Mouse (Mus musculus) MEL (cell line): ENCODE measurements around the gene Zcchc14. TPM values are rescaled to one million over a fixed set of nuclear protein-coding genes. Genes with fewer than 3 reads are reported as not detected.

Source experiments
- DNase-seq: peaks from one replicate; pipeline ENCODE4 v3.0.0; 2011; ENCODE audit warnings: low read depth, low spot score
- H3K27ac ChIP-seq: 2 replicates; pipeline ENCODE4 v1.5.1; 2012; ENCODE audit warnings: low read depth, mild to moderate bottlenecking, control low read depth, low read length, moderate library complexity; ENCODE audit not compliant: control insufficient read depth
- H3K27me3 ChIP-seq, 2 experiments: fragments of 150-350 bp in 1 of 2; sonication (generic) in 1 of 2; 2 replicates each; pipeline ENCODE4 v1.6.1; 2012; ENCODE audit warnings: low read length in 2 of 2, mild to moderate bottlenecking in 2 of 2, improper control_type of control experiment in 1 of 2, moderate library complexity in 1 of 2; ENCODE audit not compliant: insufficient read depth in 2 of 2, control insufficient read depth in 1 of 2
- H3K36me3 ChIP-seq, 2 experiments: 2 replicates each; pipeline ENCODE4 v1.6.1; 2012 to 2014; ENCODE audit warnings: low read length in 2 of 2, improper control_type of control experiment in 1 of 2, inconsistent platforms in 1 of 2, mild to moderate bottlenecking in 1 of 2; ENCODE audit not compliant: insufficient read depth in 2 of 2, control insufficient read depth in 1 of 2
- H3K4me1 ChIP-seq, 2 experiments: fragments of 150-350 bp in 1 of 2; sonication (generic) in 1 of 2; 2 replicates each; pipeline ENCODE4 v1.6.1; 2012; ENCODE audit warnings: low read length in 2 of 2, improper control_type of control experiment in 1 of 2, mild to moderate bottlenecking in 1 of 2; ENCODE audit not compliant: insufficient read depth in 2 of 2, control insufficient read depth in 1 of 2
- H3K4me3 ChIP-seq, 2 experiments: fragments of 150-350 bp in 1 of 2; sonication (generic) in 1 of 2; 2 replicates each; pipeline ENCODE4 v1.5.1; 2012; ENCODE audit warnings: low read depth in 2 of 2, low read length in 2 of 2, mild to moderate bottlenecking in 2 of 2, moderate library complexity in 2 of 2, control low read depth in 1 of 2, improper control_type of control experiment in 1 of 2; ENCODE audit not compliant: control insufficient read depth in 1 of 2, insufficient read depth in 1 of 2
- H3K79me2 ChIP-seq: 2 replicates; pipeline ENCODE4 v1.6.1; 2012; ENCODE audit warnings: mild to moderate bottlenecking, low read length, moderate library complexity; ENCODE audit not compliant: control insufficient read depth, poor library complexity, insufficient read depth
- H3K9ac ChIP-seq: 2 replicates; pipeline ENCODE4 v1.6.1; 2012; ENCODE audit warnings: low read depth, mild to moderate bottlenecking, control low read depth, low read length, moderate library complexity; ENCODE audit not compliant: control insufficient read depth, poor library complexity, severe bottlenecking
- H3K9me3 ChIP-seq: fragments of 150-350 bp; sonication (generic); replicated peaks from 2 replicates; pipeline ENCODE4 v1.6.1; 2012; ENCODE audit warnings: mild to moderate bottlenecking, low read length, improper control_type of control experiment, moderate library complexity; ENCODE audit not compliant: insufficient read depth
- CHD2 ChIP-seq: IDR thresholded peaks from 2 replicates; pipeline ENCODE4 v1.6.1; 2011; ENCODE audit warnings: low read length, improper control_type of control experiment
- E2F4 ChIP-seq: IDR thresholded peaks from 2 replicates; pipeline ENCODE4 v1.6.1; 2011; ENCODE audit warnings: low read depth, low read length, improper control_type of control experiment, borderline replicate concordance
- ELF1 ChIP-seq: IDR thresholded peaks from 2 replicates; pipeline ENCODE4 v1.6.1; 2014; ENCODE audit warnings: low read depth, mild to moderate bottlenecking, inconsistent platforms, low read length, improper control_type of control experiment, moderate library complexity
- GABPA ChIP-seq: IDR thresholded peaks from 2 replicates; pipeline ENCODE4 v1.6.1; 2012; ENCODE audit warnings: low read depth, mild to moderate bottlenecking, inconsistent platforms, low read length, improper control_type of control experiment, moderate library complexity
- GATA1 ChIP-seq: IDR thresholded peaks from 2 replicates; pipeline ENCODE4 v1.6.1; 2011; ENCODE audit warnings: low read depth, low read length, improper control_type of control experiment
- HCFC1 ChIP-seq: IDR thresholded peaks from 2 replicates; pipeline ENCODE4 v1.6.1; 2012; ENCODE audit warnings: low read depth, mild to moderate bottlenecking, inconsistent platforms, low read length, improper control_type of control experiment, moderate library complexity
- JUND ChIP-seq: IDR thresholded peaks from 2 replicates; pipeline ENCODE4 v1.6.1; 2011; ENCODE audit warnings: low read depth, mild to moderate bottlenecking, improper control_type of control experiment, low read length
- MAFK ChIP-seq: IDR thresholded peaks from 2 replicates; pipeline ENCODE4 v1.6.1; 2011; ENCODE audit warnings: low read depth, mild to moderate bottlenecking, low read length, improper control_type of control experiment, borderline replicate concordance
- MAZ ChIP-seq: IDR thresholded peaks from 2 replicates; pipeline ENCODE4 v1.6.1; 2012; ENCODE audit warnings: low read depth, mild to moderate bottlenecking, inconsistent platforms, low read length, improper control_type of control experiment
- MXI1 ChIP-seq: IDR thresholded peaks from 2 replicates; pipeline ENCODE4 v1.6.1; 2011; ENCODE audit warnings: mild to moderate bottlenecking, low read depth, low read length, improper control_type of control experiment
- MYC ChIP-seq: IDR thresholded peaks from 2 replicates; pipeline ENCODE4 v1.6.1; 2011; ENCODE audit warnings: low read depth, mild to moderate bottlenecking, low read length, improper control_type of control experiment, moderate library complexity
- NRF1 ChIP-seq: IDR thresholded peaks from 2 replicates; pipeline ENCODE4 v1.6.1; 2014; ENCODE audit warnings: low read depth, mild to moderate bottlenecking, inconsistent platforms, low read length, improper control_type of control experiment, moderate library complexity; ENCODE audit not compliant: poor library complexity, insufficient read depth, severe bottlenecking
- RAD21 ChIP-seq: IDR thresholded peaks from 2 replicates; pipeline ENCODE4 v1.6.1; 2011; ENCODE audit warnings: mild to moderate bottlenecking, low read depth, low read length, improper control_type of control experiment
- SIN3A ChIP-seq: IDR thresholded peaks from 2 replicates; pipeline ENCODE4 v1.6.1; 2012; ENCODE audit warnings: low read length, improper control_type of control experiment, inconsistent platforms
- TCF12 ChIP-seq: IDR thresholded peaks from 2 replicates; pipeline ENCODE4 v1.6.1; 2014; ENCODE audit warnings: low read depth, mild to moderate bottlenecking, inconsistent platforms, low read length, improper control_type of control experiment, moderate library complexity
- USF1 ChIP-seq: IDR thresholded peaks from 2 replicates; pipeline ENCODE4 v1.6.1; 2014; ENCODE audit warnings: low read depth, mild to moderate bottlenecking, inconsistent platforms, low read length, improper control_type of control experiment, moderate library complexity
- ZC3H11A ChIP-seq: IDR thresholded peaks from 2 replicates; pipeline ENCODE4 v1.6.1; 2012; ENCODE audit warnings: low read depth, mild to moderate bottlenecking, inconsistent platforms, low read length, improper control_type of control experiment
- ZNF384 ChIP-seq: IDR thresholded peaks from 2 replicates; pipeline ENCODE4 v1.6.1; 2012; ENCODE audit warnings: low read depth, mild to moderate bottlenecking, inconsistent platforms, low read length, improper control_type of control experiment
- polyA plus RNA-seq, 2 experiments: library from polyadenylated mRNA; stranded (reverse) in 1 of 2; unstranded in 1 of 2; fragments of >175 nt in 1 of 2; fragments of >200 nt in 1 of 2; gene quantifications; 2 replicates each; pipeline versions ENCODE4 v1.2.1 to v1.2.4; 2012; ENCODE audit warnings: low replicate concordance in 2 of 2, low read depth in 1 of 2; ENCODE audit not compliant: insufficient read length in 2 of 2, insufficient read depth in 1 of 2, missing spikeins in 1 of 2
- total RNA-seq: library from RNA; depleted of rRNA; stranded (reverse); fragments of 300-350 nt; gene quantifications from 2 replicates; pipeline ENCODE4 v1.2.3, GENCODE M21; 2012

The Zcchc14 gene
- total and polyA plus RNA-seq, 3 experiments: 0.04 to 0.11 TPM; not detected in 1

DNA sequence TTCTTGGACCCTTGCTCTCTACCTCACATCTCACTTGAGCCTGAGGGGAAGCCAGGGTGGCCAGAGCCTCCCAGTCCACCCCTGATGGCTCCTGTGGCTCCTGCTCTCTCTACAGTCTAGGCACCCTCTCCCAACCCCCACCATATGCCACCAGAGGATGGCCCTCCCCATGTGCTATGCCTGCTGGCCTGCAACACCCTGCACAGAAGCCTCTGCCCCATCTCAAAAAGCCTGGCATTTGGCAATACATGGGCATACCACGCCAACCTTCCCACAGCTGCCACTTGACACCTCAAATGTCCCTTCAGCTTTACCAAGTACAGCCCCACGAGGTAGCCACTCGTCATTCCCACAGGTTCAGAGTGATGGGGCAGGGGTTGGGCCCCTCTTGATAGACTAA is 9.9 kb downstream of the Zcchc14 start:
- Histone ChIP-seq H3K36me3 (no peaks in the 10 kb centered on the region), H3K4me1 (no peaks in the 10 kb centered on the region), H3K4me3 (no peak overlapping the region), H3K9ac (no peak overlapping the region), H3K9me3 (no peaks in the 10 kb centered on the region), H3K79me2 (no peaks in the 10 kb centered on the region), H3K27me3 (no peaks in the 10 kb centered on the region), H3K27ac (no peak overlapping the region)
- TF ChIP-seq GABPA (no peak), HCFC1 (no peak), MYC (no peak), CHD2 (no peak), ZNF384 (no peak), ZC3H11A (no peak), MAZ (no peak), E2F4 (no peak), MXI1 (no peak), RAD21 (no peak), TCF12 (no peak), JUND (no peak)
- no peak for DNase-seq

DNA sequence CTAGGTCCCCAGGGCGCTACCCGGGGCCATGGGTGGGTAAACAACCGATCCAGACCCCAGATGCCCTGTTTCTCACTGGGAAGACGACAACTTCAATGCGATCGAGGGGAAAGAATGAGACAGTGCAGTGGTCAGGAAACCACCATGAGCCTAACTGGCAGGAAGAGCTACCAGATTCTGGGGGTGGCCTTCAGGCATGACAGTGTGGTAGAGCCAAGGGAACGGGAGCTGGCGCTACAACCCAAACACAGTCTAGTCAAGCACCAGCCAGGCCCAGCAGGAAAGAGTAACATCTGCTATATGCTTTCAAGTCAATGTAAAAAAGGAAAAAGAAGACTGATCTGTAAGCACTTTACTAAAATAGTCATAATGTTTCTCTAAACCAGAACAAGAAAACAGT is 16.5 kb downstream of the Zcchc14 start:
- Histone ChIP-seq H3K9me3 (no peaks in the 10 kb centered on the region), H3K4me3 (no peak overlapping the region), H3K9ac (no peak overlapping the region), H3K27ac (no peak overlapping the region), H3K4me1 (no peaks in the 10 kb centered on the region), H3K27me3 (no peaks in the 10 kb centered on the region), H3K79me2 (no peaks in the 10 kb centered on the region), H3K36me3 (no peaks in the 10 kb centered on the region)
- TF ChIP-seq SIN3A: no peak
- TF ChIP-seq ELF1: no peak
- TF ChIP-seq MXI1: no peak
- no peak for TF ChIP-seq RAD21
- TF ChIP-seq TCF12: no peak
- no peak for TF ChIP-seq E2F4
- TF ChIP-seq USF1: no peak
- TF ChIP-seq GABPA: no peak
- TF ChIP-seq MAZ: no peak
- no peak for TF ChIP-seq GATA1
- no peak for TF ChIP-seq MAFK
- TF ChIP-seq NRF1: no peak
- DNase-seq: no peak
